Mouse (Mus musculus): ENCODE measurements around the gene Sec16b. TPM values are rescaled to one million over a fixed set of nuclear protein-coding genes. Genes with fewer than 3 reads are reported as not detected.

Gene Sec16b
- polyA plus RNA-seq, 1 experiment from 2014 or later, result 1.6 TPM

DNA sequence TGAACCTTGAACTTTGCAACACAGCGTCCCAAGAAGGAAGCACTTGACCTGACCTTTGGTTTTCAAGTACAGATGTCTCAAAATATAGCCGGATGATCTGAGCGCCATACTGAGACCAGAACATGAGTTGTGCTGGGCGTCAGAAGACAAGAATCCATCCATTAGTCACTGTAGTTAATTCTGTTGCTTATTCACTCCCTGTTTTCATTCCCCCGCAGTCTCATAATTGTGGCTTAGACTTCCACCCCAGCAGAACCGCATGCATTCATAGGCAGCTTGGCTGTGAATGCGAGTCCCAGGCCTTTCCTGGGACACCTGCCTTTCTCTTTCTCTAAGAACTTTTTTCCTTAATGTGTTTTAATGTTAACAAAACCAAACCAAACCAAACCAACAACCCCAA, 33.8 kb upstream of the Sec16b start:
- no peak for ATAC-seq (ENCODE audit: low FRiP score, low TSS enrichment)
- 88% methylated on average over 7 of the region's 7 CpGs for WGBS
- Histone ChIP-seq H3K27ac (ENCODE audit: low read depth, low read length) (no peak overlapping the region), H3K4me2 (replicated peaks; ENCODE audit: low read depth, low read length) (no peak overlapping the region), H3K9ac (ENCODE audit: low read depth, low read length) (no peak overlapping the region), H3K9me3 (ENCODE audit: control insufficient read depth, low read length) (no peaks in the 10 kb centered on the region), H3K4me3 (ENCODE audit: low read length) (no peak overlapping the region), H3K36me3 (ENCODE audit: control insufficient read depth, insufficient read depth, low read length) (no peaks in the 10 kb centered on the region), H3K4me1 (ENCODE audit: control insufficient read depth, insufficient read depth, low read length) (no peaks in the 10 kb centered on the region), H3K27me3 (ENCODE audit: control insufficient read depth, insufficient read depth, low read length) (no peaks in the 10 kb centered on the region)

DNA sequence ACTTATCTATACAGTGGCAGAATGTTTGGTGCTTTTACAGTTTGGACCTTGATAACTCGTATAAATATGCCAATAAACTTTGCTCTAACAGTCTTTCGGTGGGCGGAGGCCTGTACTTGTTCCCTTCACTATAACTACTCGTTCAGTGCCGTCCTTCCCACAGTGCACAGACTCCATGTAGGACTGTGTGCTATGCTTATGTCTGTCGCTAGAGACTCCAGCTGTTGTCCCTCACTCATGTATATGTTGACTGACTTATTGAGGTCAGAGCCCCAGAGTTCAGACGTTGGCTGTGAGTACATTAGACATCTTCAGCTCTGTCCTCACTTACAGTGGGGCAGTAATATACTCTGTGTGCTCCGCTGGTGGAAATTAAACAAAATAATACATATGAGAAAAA, 31.7 kb upstream of the Sec16b start:
- Histone ChIP-seq H3K4me1 (ENCODE audit: control insufficient read depth, insufficient read depth, low read length) (no peaks in the 10 kb centered on the region), H3K9ac (ENCODE audit: low read depth, low read length) (no peak overlapping the region), H3K4me3 (ENCODE audit: low read length) (no peak overlapping the region), H3K9me3 (ENCODE audit: control insufficient read depth, low read length) (no peaks in the 10 kb centered on the region), H3K36me3 (ENCODE audit: control insufficient read depth, insufficient read depth, low read length) (no peaks in the 10 kb centered on the region), H3K27me3 (ENCODE audit: control insufficient read depth, insufficient read depth, low read length) (no peaks in the 10 kb centered on the region), H3K4me2 (replicated peaks; ENCODE audit: low read depth, low read length) (no peak overlapping the region), H3K27ac (ENCODE audit: low read depth, low read length) (no peak overlapping the region)
- peak; percentile 77 for ATAC-seq (ENCODE audit: low FRiP score, low TSS enrichment)
- 58% methylated on average over 8 of the region's 8 CpGs for WGBS

DNA sequence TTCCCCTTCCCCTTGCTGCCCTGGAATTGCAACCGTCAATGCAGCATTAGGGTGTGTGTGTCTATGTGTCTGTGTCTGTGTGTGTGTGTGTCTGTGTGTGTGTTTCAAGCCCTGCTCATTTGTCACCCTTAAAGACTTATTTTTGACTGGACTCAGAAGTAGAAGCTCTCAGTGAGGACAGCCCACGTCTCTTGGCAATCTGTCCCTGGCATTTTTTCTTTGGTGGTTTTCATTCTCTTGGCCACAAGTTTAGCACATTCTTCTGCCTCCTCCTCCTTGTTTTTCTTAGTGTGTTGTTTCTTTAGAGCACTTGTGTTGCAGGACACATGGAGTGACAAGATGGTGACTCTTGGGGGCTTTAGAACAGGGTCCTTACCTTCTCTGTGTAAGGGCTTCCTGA, 30.3 kb upstream of the Sec16b start:
- Histone ChIP-seq H3K4me1 (ENCODE audit: control insufficient read depth, insufficient read depth, low read length) (no peaks in the 10 kb centered on the region), H3K27me3 (ENCODE audit: control insufficient read depth, insufficient read depth, low read length) (no peaks in the 10 kb centered on the region), H3K4me2 (replicated peaks; ENCODE audit: low read depth, low read length) (no peak overlapping the region), H3K9me3 (ENCODE audit: control insufficient read depth, low read length) (no peaks in the 10 kb centered on the region), H3K36me3 (ENCODE audit: control insufficient read depth, insufficient read depth, low read length) (no peaks in the 10 kb centered on the region), H3K27ac (ENCODE audit: low read depth, low read length) (no peak overlapping the region), H3K4me3 (ENCODE audit: low read length) (no peak overlapping the region), H3K9ac (ENCODE audit: low read depth, low read length) (no peak overlapping the region)
- 83% methylated on average over 2 of the region's 2 CpGs for WGBS
- ATAC-seq (ENCODE audit: low FRiP score, low TSS enrichment), result no peak

DNA sequence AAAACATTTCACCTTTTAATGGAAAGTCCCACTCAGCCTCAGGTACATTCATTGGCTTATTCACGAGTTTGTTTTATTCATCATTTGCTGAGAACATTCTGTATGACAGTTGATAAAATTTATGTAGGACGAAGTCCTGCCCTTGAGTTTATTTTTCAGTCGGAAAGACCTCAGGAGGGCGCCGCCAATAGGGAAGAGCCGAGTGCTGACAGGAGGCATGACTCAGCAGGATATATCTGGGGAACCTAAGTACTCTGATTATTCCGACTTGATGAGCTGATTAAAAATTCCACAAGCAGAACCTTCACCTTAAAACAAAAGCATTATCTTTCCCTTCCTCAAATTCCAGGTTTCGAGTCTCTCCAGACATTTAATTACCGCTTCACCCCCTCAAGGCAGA, 26.4 kb upstream of the Sec16b start:
- Histone ChIP-seq H3K9me3 (ENCODE audit: control insufficient read depth, low read length) (no peaks in the 10 kb centered on the region), H3K27me3 (ENCODE audit: control insufficient read depth, insufficient read depth, low read length) (no peaks in the 10 kb centered on the region), H3K4me1 (ENCODE audit: control insufficient read depth, insufficient read depth, low read length) (no peaks in the 10 kb centered on the region), H3K27ac (ENCODE audit: low read depth, low read length) (no peak overlapping the region), H3K9ac (ENCODE audit: low read depth, low read length) (no peak overlapping the region), H3K36me3 (ENCODE audit: control insufficient read depth, insufficient read depth, low read length) (no peaks in the 10 kb centered on the region), H3K4me2 (replicated peaks; ENCODE audit: low read depth, low read length) (no peak overlapping the region), H3K4me3 (ENCODE audit: low read length) (no peak overlapping the region)
- WGBS, result 39% methylated on average over 9 of the region's 9 CpGs
- no peak for ATAC-seq (ENCODE audit: low FRiP score, low TSS enrichment)

DNA sequence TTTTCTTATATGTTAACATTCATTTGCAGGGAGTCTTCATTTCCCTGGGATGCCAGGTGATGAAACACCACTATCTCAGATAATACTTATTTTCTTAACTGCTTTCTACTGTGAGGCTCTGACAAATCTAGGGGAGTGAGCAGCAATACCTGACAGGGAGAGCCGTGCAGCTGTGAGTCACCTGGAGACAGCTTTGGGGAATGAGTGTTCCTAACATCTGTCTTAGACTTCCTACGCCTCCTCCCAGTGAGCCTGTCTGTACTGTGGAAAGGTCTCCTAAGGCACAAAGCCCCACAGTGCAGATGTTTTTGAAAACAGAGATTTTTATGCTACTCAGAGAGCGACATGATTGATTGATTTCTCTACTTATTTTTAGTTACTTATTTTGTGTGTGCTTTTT, 25.6 kb upstream of the Sec16b start:
- Histone ChIP-seq H3K9me3 (ENCODE audit: control insufficient read depth, low read length) (no peaks in the 10 kb centered on the region), H3K36me3 (ENCODE audit: control insufficient read depth, insufficient read depth, low read length) (no peaks in the 10 kb centered on the region), H3K4me3 (ENCODE audit: low read length) (no peak overlapping the region), H3K9ac (ENCODE audit: low read depth, low read length) (no peak overlapping the region), H3K4me1 (ENCODE audit: control insufficient read depth, insufficient read depth, low read length) (no peaks in the 10 kb centered on the region), H3K27me3 (ENCODE audit: control insufficient read depth, insufficient read depth, low read length) (no peaks in the 10 kb centered on the region), H3K27ac (ENCODE audit: low read depth, low read length) (no peak overlapping the region), H3K4me2 (replicated peaks; ENCODE audit: low read depth, low read length) (no peak overlapping the region)
- ATAC-seq (ENCODE audit: low FRiP score, low TSS enrichment), result no peak
- WGBS, result 54% methylated on average over 3 of the region's 3 CpGs

DNA sequence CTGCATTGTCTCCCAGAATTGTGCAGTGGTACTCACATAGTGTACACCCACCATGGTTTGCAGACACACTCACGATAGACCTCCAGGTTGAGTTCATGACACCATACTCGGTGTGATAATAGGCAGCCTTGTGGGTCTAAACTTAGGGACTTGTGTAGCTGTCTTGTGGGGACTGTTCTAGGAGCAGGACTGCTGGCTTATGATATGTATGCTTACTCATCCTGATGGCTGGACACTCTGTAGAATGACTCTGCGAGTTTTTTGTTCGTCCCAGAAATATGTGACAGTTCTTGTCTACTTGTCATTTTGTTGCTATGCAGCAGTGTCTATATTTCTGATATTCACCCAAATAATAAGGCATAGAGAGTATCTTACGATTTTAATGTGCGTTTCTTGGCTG, 24.9 kb upstream of the Sec16b start:
- ATAC-seq (ENCODE audit: low FRiP score, low TSS enrichment), result no peak
- H3K36me3 ChIP-seq (ENCODE audit: control insufficient read depth, insufficient read depth, low read length), result no peaks in the 10 kb centered on the region
- H3K9ac ChIP-seq (ENCODE audit: low read depth, low read length), result no peak overlapping the region
- H3K9me3 ChIP-seq (ENCODE audit: control insufficient read depth, low read length), result no peaks in the 10 kb centered on the region
- H3K27ac ChIP-seq (ENCODE audit: low read depth, low read length), result no peak overlapping the region
- WGBS, result 93% methylated on average over 6 of the region's 6 CpGs
- H3K4me3 ChIP-seq (ENCODE audit: low read length), result no peak overlapping the region
- no peaks in the 10 kb centered on the region for H3K27me3 ChIP-seq (ENCODE audit: control insufficient read depth, insufficient read depth, low read length)
- no peaks in the 10 kb centered on the region for H3K4me1 ChIP-seq (ENCODE audit: control insufficient read depth, insufficient read depth, low read length)
- no peak overlapping the region for H3K4me2 ChIP-seq (replicated peaks; ENCODE audit: low read depth, low read length)

DNA sequence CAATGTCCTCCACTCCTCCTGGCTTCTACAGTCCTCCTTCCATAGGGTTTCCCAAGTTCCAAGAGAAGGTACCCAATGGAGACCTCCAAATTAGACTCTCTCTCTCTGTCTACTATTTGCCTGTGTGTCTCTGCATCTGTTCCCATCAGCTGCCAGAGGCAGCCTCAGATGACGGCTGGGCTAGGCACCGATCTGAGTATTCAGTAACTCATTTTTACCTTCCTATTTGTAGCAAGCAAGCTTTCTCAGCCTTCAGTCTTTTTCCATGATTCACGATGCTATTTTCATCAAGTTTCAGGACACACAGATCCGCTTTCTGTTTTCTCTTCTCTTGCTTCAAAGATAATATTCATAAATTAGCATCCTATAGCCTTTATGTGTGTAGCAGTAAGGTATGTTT, 22.4 kb upstream of the Sec16b start:
- Histone ChIP-seq H3K9ac (ENCODE audit: low read depth, low read length) (no peak overlapping the region), H3K4me3 (ENCODE audit: low read length) (no peak overlapping the region), H3K4me2 (replicated peaks; ENCODE audit: low read depth, low read length) (no peak overlapping the region), H3K36me3 (ENCODE audit: control insufficient read depth, insufficient read depth, low read length) (no peaks in the 10 kb centered on the region), H3K9me3 (ENCODE audit: control insufficient read depth, low read length) (no peaks in the 10 kb centered on the region), H3K4me1 (ENCODE audit: control insufficient read depth, insufficient read depth, low read length) (no peaks in the 10 kb centered on the region), H3K27ac (ENCODE audit: low read depth, low read length) (no peak overlapping the region), H3K27me3 (ENCODE audit: control insufficient read depth, insufficient read depth, low read length) (no peaks in the 10 kb centered on the region)
- no peak for ATAC-seq (ENCODE audit: low FRiP score, low TSS enrichment)
- WGBS, result 83% methylated on average over 4 of the region's 4 CpGs

DNA sequence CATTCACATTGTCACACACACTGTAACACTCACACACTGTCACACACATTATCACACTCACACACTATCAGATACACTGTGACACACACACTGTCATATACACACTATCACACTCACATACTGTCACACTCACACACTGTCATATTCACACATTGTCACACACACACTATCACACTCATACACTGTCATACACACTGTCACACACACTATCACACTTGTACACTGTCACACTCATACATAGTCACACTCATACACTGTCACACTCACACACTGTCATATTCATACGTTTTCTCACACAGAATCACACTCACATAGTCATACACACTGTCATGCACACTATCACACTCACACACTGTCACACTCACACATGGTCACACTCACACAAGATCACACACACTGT, 5.9 kb upstream of the Sec16b start:
- no peak overlapping the region for H3K27ac ChIP-seq (ENCODE audit: low read depth, low read length)
- no peaks in the 10 kb centered on the region for H3K27me3 ChIP-seq (ENCODE audit: control insufficient read depth, insufficient read depth, low read length)
- H3K36me3 ChIP-seq (ENCODE audit: control insufficient read depth, insufficient read depth, low read length), result no peaks in the 10 kb centered on the region
- no peaks in the 10 kb centered on the region for H3K4me1 ChIP-seq (ENCODE audit: control insufficient read depth, insufficient read depth, low read length)
- no peak for ATAC-seq (ENCODE audit: low FRiP score, low TSS enrichment)
- H3K9me3 ChIP-seq (ENCODE audit: control insufficient read depth, low read length), result no peaks in the 10 kb centered on the region
- no peak overlapping the region for H3K4me3 ChIP-seq (ENCODE audit: low read length)
- no peak overlapping the region for H3K9ac ChIP-seq (ENCODE audit: low read depth, low read length)
- 82% methylated on average over 1 of the region's 1 CpGs for WGBS
- no peak overlapping the region for H3K4me2 ChIP-seq (replicated peaks; ENCODE audit: low read depth, low read length)

DNA sequence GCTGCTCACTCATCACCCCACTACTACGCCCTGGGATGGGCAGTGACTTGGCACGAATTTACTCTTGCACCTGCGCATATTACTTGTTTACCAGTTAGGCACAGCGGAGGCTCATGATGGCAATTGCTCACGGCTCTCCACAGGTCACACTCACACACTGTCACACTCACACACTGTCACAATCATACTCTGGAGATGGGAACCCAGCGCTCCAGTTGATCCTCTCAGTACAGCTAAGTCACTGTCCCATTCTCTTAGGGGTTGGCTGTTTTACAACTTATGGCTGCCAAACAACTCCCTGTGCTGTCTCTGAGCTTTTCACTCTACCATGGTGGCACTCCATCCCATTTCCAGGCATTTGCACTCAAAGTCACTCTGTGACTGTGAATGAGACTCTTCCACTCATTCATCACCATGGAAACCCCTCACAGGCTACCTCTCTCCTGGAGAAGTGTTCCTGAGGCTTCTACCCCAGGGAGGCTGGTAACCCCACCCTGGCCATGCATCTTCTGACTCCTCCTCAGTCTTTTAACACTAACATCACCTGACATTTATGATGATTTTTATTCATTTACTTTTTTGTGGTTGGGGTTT, 5.1 kb upstream of the Sec16b start:
- H3K9me3 ChIP-seq (ENCODE audit: control insufficient read depth, low read length), result no peaks in the 10 kb centered on the region
- ATAC-seq (ENCODE audit: low FRiP score, low TSS enrichment), result no peak
- no peaks in the 10 kb centered on the region for H3K4me1 ChIP-seq (ENCODE audit: control insufficient read depth, insufficient read depth, low read length)
- H3K9ac ChIP-seq (ENCODE audit: low read depth, low read length), result no peak overlapping the region
- H3K36me3 ChIP-seq (ENCODE audit: control insufficient read depth, insufficient read depth, low read length), result no peaks in the 10 kb centered on the region
- H3K4me3 ChIP-seq (ENCODE audit: low read length), result no peak overlapping the region
- no peaks in the 10 kb centered on the region for H3K27me3 ChIP-seq (ENCODE audit: control insufficient read depth, insufficient read depth, low read length)
- no peak overlapping the region for H3K4me2 ChIP-seq (replicated peaks; ENCODE audit: low read depth, low read length)
- H3K27ac ChIP-seq (ENCODE audit: low read depth, low read length), result no peak overlapping the region
- WGBS, result 89% methylated on average over 6 of the region's 6 CpGs
